Mouse (Mus musculus) spleen, adult 18-20 months (tissue): ENCODE results near the gene Zfp36l1.
A peak's percentile ranks its signal among the peaks of the same experiment; 100 is the strongest.

ENCODE experiments used
- DNase-seq, 2 experiments: peaks; one replicate each; pipeline ENCODE4 v3.0.0; 2022; ENCODE audit warnings: mixed read lengths in 2 of 2

Gene Zfp36l1

GRCm38 (mm10) chr12:80064306-80064705, 48.5 kb downstream of the Zfp36l1 start:
- DNase-seq, result no peak

DNA sequence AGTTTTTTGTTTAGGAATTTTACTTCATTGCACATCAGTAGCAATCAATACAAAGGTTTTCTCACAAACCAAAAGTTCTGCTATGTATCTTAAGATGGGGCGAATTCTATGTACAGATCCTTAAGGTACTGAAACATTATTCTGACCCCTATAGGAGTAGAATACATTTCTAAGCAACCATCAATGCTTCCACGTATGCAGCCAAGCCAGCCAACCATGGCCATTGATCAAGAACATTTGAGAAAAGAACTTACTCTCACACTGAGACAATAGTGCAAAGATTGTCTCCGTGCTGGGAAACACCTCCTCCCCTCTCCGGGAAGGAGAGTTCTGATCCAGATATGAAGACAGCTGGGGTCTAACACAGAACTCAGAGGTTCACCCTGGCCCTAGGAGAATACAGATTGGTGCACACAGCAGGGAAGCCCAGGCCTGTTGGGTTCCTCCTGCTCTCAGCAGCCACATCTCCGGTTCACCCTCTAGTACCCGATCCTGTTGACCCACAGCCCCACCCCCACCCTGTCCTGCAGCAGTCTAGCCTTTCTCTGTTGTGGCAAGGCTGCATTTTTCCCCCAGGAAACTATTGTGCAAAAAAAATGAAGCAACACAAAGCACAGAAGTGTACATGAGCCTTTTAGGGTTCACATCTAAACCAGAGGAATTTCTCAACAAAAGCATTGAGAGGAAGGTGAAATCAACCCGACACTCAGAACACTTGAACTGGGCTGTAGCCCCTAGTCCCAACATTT, 49.2 kb downstream of the Zfp36l1 start:
- no peak for DNase-seq

- DNase-seq, result no peak
Observed at GRCm38 (mm10) chr12:80062410-80063401, 50.1 kb downstream of the Zfp36l1 start.

DNA sequence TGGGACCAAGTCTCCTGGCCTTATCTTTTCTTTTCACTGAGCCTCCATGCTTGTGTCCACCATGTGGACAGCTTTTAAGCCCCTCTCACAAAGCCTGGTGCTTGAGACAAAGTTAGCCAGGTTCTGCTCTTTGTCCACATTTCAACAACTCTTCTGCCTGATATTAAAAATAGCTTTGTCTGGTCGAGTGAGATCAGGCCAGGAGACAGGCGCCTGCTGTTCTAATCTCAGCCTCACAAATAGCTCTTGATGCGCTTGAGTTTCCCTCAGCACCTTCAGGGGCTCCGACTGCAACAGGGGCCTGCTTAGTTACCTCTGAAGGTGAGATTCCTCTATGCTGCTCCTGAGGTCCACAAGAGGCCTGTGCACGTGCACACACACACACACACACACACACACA, 51.0 kb downstream of the Zfp36l1 start:
- DNase-seq, result no peak

GRCm38 (mm10) chr12:80060809-80061208, 52.0 kb downstream of the Zfp36l1 start:
- peak; percentile 44 to 49 for DNase-seq

DNA sequence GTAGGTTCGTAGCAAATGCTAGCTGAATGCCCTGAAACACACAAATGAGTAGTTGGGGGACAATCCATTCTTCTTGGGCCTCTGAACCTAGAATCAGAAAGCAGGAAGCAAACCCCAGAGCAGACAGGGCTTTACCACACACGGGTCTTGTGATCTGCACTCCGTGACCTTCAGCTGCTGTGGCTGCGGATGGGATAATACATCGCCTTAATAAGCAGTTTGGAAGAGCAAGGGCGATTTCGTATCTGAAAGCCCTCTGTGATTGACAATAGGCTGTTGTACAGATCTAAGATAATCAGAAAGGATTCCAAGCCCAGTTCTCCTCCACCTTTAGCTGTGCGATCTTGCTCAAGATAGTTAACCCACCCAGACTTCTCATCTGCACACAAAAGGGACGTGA, 52.5 kb downstream of the Zfp36l1 start:
- no peak for DNase-seq

GRCm38 (mm10) chr12:80059773-80060328, 53.0 kb downstream of the Zfp36l1 start:
- no peak for DNase-seq
